Mouse (Mus musculus) neural tube, embryonic 14.5 days (tissue): ENCODE measurements around the gene Zfp963. TPM values are rescaled to one million over a fixed set of nuclear protein-coding genes. Genes with fewer than 3 reads are reported as not detected.
"Not testable (repeated sequence)": the region's sequence is repeated elsewhere in the genome, so short reads cannot be mapped to it uniquely, and the experiment has no call there.

Experiments used
- ATAC-seq: fragments of 200-750 bp; cut with Nextera tagmentation; 2 replicates; pipeline ENCODE4 v1.8.0; 2017; ENCODE audit warnings: low read depth, mild to moderate bottlenecking, moderate TSS enrichment, moderate library complexity
- H3K27ac ChIP-seq: fragments of 300-500 bp; sonication (generic); 2 replicates; pipeline ENCODE4 v1.5.1; 2014; ENCODE audit warnings: low read depth, mild to moderate bottlenecking, control low read depth, low read length, moderate library complexity, mixed read lengths
- H3K27me3 ChIP-seq: fragments of 300-500 bp; sonication (generic); 2 replicates; pipeline ENCODE4 v1.6.1; 2014; ENCODE audit warnings: low read length; ENCODE audit not compliant: control insufficient read depth, insufficient read depth
- H3K36me3 ChIP-seq: fragments of 300-500 bp; sonication (generic); 2 replicates; pipeline ENCODE4 v1.6.1; 2014; ENCODE audit warnings: low read length, mixed read lengths; ENCODE audit not compliant: control insufficient read depth, insufficient read depth
- H3K4me1 ChIP-seq: fragments of 300-500 bp; sonication (generic); 2 replicates; pipeline ENCODE4 v1.6.1; 2014; ENCODE audit warnings: low read length; ENCODE audit not compliant: control insufficient read depth, insufficient read depth
- H3K4me2 ChIP-seq: fragments of 300-500 bp; sonication (generic); 2 replicates; pipeline ENCODE4 v1.6.1; 2014; ENCODE audit warnings: mild to moderate bottlenecking, low read depth, low read length, control low read depth
- H3K4me3 ChIP-seq: fragments of 300-500 bp; sonication (generic); 2 replicates; pipeline ENCODE4 v1.5.1; 2014; ENCODE audit warnings: low read depth, low read length, control low read depth, mixed read lengths
- H3K9ac ChIP-seq: fragments of 300-500 bp; sonication (generic); replicated peaks from 2 replicates; pipeline ENCODE4 v1.6.1; 2014; ENCODE audit warnings: low read depth, mild to moderate bottlenecking, control low read depth, low read length, mixed read lengths
- H3K9me3 ChIP-seq: fragments of 300-500 bp; sonication (generic); 2 replicates; pipeline ENCODE4 v1.6.1; 2016; ENCODE audit warnings: low read length; ENCODE audit not compliant: control insufficient read depth
- WGBS: fragments of 180-500 bp; shearing (Covaris S2); extraction: QIAGEN DNeasy Blood & Tissue Kit; methylation state at CpG from one replicate; pipeline ENCODE4 v1.1.7; 2014; 5-methylcytosine and 5-hydroxymethylcytosine counted together
- polyA plus RNA-seq: library from polyadenylated mRNA; unstranded; fragments of >200 nt; fragmentation: Nextera tagmentation; extraction: Ambion mirVana; gene quantifications from 2 replicates; pipeline ENCODE4 v1.2.1, GENCODE M21; 2014

Gene Zfp963
- polyA plus RNA-seq, 1 experiment from 2014 or later, result 9.3 TPM

DNA sequence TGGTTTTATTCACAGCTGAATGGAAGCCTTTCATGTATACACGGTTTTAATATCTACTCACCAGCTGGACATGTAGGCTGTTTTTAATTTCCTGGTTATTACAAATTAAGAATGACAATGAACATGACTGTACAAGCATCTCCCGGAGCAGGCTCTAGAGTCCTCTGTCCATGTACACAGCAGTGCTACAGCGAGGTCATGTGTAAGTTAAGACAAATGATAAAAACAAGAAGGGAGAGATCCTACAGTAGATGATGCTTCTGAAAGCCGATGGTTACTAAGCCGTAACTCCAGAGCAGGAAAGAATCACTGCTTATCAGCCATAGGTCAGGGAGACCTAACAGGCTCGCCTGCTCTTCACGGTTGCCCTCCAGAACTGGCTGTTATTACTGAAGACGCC lies 36.3 kb downstream of the Zfp963 start:
- WGBS, result 90% methylated on average over 8 of the region's 8 CpGs
- Histone ChIP-seq H3K4me3 (no peak overlapping the region), H3K36me3 (peaks cover 10% of the 10 kb centered on the region; the same call in 1 of the 2 replicates), H3K27ac (no peak overlapping the region), H3K4me2 (no peak overlapping the region), H3K9ac (no peak overlapping the region), H3K9me3 (no peaks in the 10 kb centered on the region), H3K27me3 (no peaks in the 10 kb centered on the region), H3K4me1 (peaks cover 11% of the 10 kb centered on the region)
- no peak for ATAC-seq

DNA sequence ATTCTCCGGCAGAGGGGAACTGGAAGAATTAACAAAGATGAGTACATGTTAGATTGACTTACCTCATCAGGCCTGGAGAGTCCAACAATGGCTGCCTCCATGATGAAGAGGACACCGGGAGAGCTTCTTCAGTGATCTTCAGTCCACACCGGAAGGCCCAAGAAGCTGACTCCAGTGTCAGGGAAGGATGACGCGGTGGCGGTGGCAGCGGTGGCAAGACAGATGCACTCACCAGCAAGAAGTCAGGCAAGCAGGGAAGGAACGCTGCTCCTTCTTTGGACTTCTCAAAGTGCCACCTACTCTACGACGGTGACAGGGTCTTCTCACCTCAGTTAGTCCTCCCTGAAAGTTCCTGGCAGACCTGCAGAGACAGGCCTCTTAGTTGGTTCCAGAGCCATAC lies 39.1 kb downstream of the Zfp963 start, which contains the start of gene Zfp869:
Gene Zfp869, minus strand, starts transcription at position 101 of the 400 bp plus-strand sequence.
- H3K9ac ChIP-seq, H3K4me2 ChIP-seq, ATAC-seq, H3K4me3 ChIP-seq, H3K27me3 ChIP-seq, H3K4me1 ChIP-seq, H3K9me3 ChIP-seq, H3K27ac ChIP-seq: not testable (repeated sequence)
- H3K36me3 ChIP-seq, result peaks cover 37% of the 10 kb centered on the region
- 98% methylated on average over 8 of the region's 10 CpGs for WGBS

DNA sequence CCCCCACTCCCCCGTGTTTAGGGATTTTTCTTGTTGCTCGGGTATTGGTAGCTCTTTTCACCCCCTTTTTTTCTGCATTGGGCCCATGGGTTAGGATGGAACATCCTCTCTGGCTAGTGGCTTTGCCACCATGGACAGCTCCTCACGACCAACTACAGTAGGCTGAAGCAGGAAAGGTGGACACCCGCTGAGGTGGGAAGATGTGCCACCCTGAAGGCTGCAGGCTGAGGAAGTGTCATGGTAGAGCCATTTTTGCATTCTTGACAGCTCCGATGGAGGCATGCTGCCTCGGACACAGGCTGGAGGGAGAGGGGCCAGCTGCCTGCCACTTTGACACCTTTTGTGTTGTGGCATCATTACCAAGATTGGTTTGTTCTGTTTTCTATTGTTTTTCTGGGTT lies 48.0 kb downstream of the Zfp963 start:
- Histone ChIP-seq H3K4me2 (no peak overlapping the region), H3K4me1 (no peaks in the 10 kb centered on the region), H3K36me3 (peaks cover 29% of the 10 kb centered on the region), H3K27me3 (no peaks in the 10 kb centered on the region), H3K9me3 (no peaks in the 10 kb centered on the region), H3K27ac (no peak overlapping the region), H3K9ac (no peak overlapping the region), H3K4me3 (no peak overlapping the region)
- no peak; the same call in 1 of the 2 replicates for ATAC-seq
- WGBS, result 74% methylated on average over 6 of the region's 6 CpGs

Other genes starting within 250 kb of the Zfp963 start
- not detected in 2 replicates for gene Gm7697, start 227.0 kb downstream of the Zfp963 start, polyA plus RNA-seq
- gene Zfp868, start 124.4 kb downstream of the Zfp963 start, polyA plus RNA-seq, result 44.1 and 44.9 TPM in 2 replicates
- 3.0 and 3.1 TPM in 2 replicates for gene Zfp964, start 95.5 kb downstream of the Zfp963 start, polyA plus RNA-seq
- gene Zfp869, start 39.2 kb downstream of the Zfp963 start, polyA plus RNA-seq, result 29.3 and 30.3 TPM in 2 replicates
- gene Gm20422, start 24.9 kb upstream of the Zfp963 start, polyA plus RNA-seq, result 0.45 and 0.86 TPM in 2 replicates
- 48.0 and 51.1 TPM in 2 replicates for gene Atp13a1, start 41.2 kb upstream of the Zfp963 start, polyA plus RNA-seq
- gene Zfp866, start 41.2 kb upstream of the Zfp963 start, polyA plus RNA-seq, result 47.1 and 47.7 TPM in 2 replicates
- 27.5 and 31.3 TPM in 2 replicates for gene Gmip, start 58.7 kb upstream of the Zfp963 start, polyA plus RNA-seq
- 0.84 and 1.3 TPM in 2 replicates for gene Lpar2, start 72.5 kb upstream of the Zfp963 start, polyA plus RNA-seq
- 61.0 and 74.5 TPM in 2 replicates for gene Pbx4, start 82.5 kb upstream of the Zfp963 start, polyA plus RNA-seq
- gene Cilp2, start 137.7 kb upstream of the Zfp963 start, polyA plus RNA-seq, result 3.5 and 4.3 TPM in 2 replicates
- gene Tssk6, start 152.2 kb upstream of the Zfp963 start, polyA plus RNA-seq, result 4.1 and 4.3 TPM in 2 replicates
- 176 and 194 TPM in 2 replicates for gene Ndufa13, start 152.6 kb upstream of the Zfp963 start, polyA plus RNA-seq
- 11.5 and 12.3 TPM in 2 replicates for gene Yjefn3, start 152.7 kb upstream of the Zfp963 start, polyA plus RNA-seq
- gene Gatad2a, start 246.4 kb upstream of the Zfp963 start, polyA plus RNA-seq, result 20.9 and 27.5 TPM in 2 replicates